ENCODE assay signal across 12 mouse cellular contexts in genomic region chr5:118532659-118533058, GRCm38 (mm10). TPM values are rescaled to one million over a fixed set of nuclear protein-coding genes. Genes with fewer than 3 reads are reported as not detected.
DNase-seq lines count a peak whose midpoint lies in the region; ATAC-seq lines count a peak whose summit lies in the region.
"Had no signal": no experiment of that assay in that cellular context is flagged by ENCODE, and none has a peak within 500 bp of the region (broad histone marks: within the 10 kb centered on the region; RNA-seq: fewer than 3 reads in every experiment).

No protein-coding gene starts in this region.

- H3K4me1 ChIP-seq in neural tube, embryonic 15.5 days, result peaks cover 11% of the 10 kb centered on the region
- peaks cover 68% of the 10 kb centered on the region for H3K4me1 ChIP-seq in limb, embryonic 10.5 days

- ATAC-seq in neural tube, embryonic 15.5 days (ENCODE audit: low FRiP score), result no peak

- no peak overlapping the region for H3K4me3 ChIP-seq in neural tube, embryonic 15.5 days (replicated peaks)
- no peak overlapping the region for H3K4me3 ChIP-seq in limb, embryonic 10.5 days

- H3K4me2 ChIP-seq in neural tube, embryonic 15.5 days, result no peak overlapping the region

- peak; percentile 12 for DNase-seq in neural tube, embryonic 10.5 days (ENCODE audit: extremely low spot score, low spot score)
- peak; percentile 58 to 72 for DNase-seq in layer of hippocampus, adult 18-20 months (ENCODE audit: low spot score in 2 of 2)
- no peak for DNase-seq in limb, embryonic 10.5 days (ENCODE audit: low spot score)
- DNase-seq in right cerebral cortex, postnatal 4 days, result peak; percentile 66
- DNase-seq in urinary bladder, adult 2 months (ENCODE audit: low spot score), result no peak
- no peak for DNase-seq in spleen, postnatal 14 days (ENCODE audit: low spot score in 2 of 2)
- no peak for DNase-seq in lung, postnatal 36 days
- DNase-seq: cerebellum, postnatal 14 days; heart, postnatal 14 days; kidney, adult 8-10 months; lung, postnatal 10 days had no signal

- no peaks in the 10 kb centered on the region for H3K36me3 ChIP-seq in neural tube, embryonic 15.5 days
- no peaks in the 10 kb centered on the region for H3K36me3 ChIP-seq in limb, embryonic 10.5 days

- no peaks in the 10 kb centered on the region for H3K27me3 ChIP-seq in neural tube, embryonic 15.5 days (replicated peaks)
- H3K27me3 ChIP-seq in limb, embryonic 10.5 days (ENCODE audit: low read depth, poor library complexity, severe bottlenecking), result no peaks in the 10 kb centered on the region

- no peaks in the 10 kb centered on the region for H3K9me3 ChIP-seq in neural tube, embryonic 15.5 days (replicated peaks)
- H3K9me3 ChIP-seq in limb, embryonic 10.5 days (replicated peaks), result no peaks in the 10 kb centered on the region

- H3K27ac ChIP-seq in neural tube, embryonic 15.5 days (replicated peaks), result no peak overlapping the region
- H3K27ac ChIP-seq in limb, embryonic 10.5 days, result peak overlapping the region; percentile 84

- WGBS in neural tube, embryonic 15.5 days, result 39% methylated on average over 13 of the region's 15 CpGs
- WGBS in limb, embryonic 10.5 days, result 46% methylated on average over 15 of the region's 15 CpGs

- no peak overlapping the region for H3K9ac ChIP-seq in neural tube, embryonic 15.5 days (replicated peaks)

RNA-seq across cellular contexts. Expression of gene Med13l, which starts 27.8 kb away (rescaled TPM):
- polyA plus RNA-seq in neural tube, embryonic 15.5 days (2015; fragmentation: Nextera tagmentation; extraction: Ambion mirVana), result 11.5 and 12.3 TPM in 2 replicates
- total RNA-seq in layer of hippocampus, adult 18-20 months (2021), result 100 to 1,000 TPM; 113 TPM
- polyA plus RNA-seq in limb, embryonic 10.5 days (2016; fragmentation: Nextera tagmentation; extraction: Ambion mirVana), result 11.1 and 13.9 TPM in 2 replicates
- 9.9 and 16.1 TPM in 2 replicates for polyA plus RNA-seq in urinary bladder, adult 2 months (2012; rRNA removed)

Comparison
In these comparisons a context has a peak if more than half of its experiments do, and no peak if none do; other contexts are left out.
1. DNase-seq: peak in neural tube, embryonic 10.5 days (single experiment), layer of hippocampus, adult 18-20 months (2 of 2) and right cerebral cortex, postnatal 4 days (single experiment); none in limb, embryonic 10.5 days (single experiment), urinary bladder, adult 2 months (single experiment), spleen, postnatal 14 days (0 of 2) and lung, postnatal 36 days (single experiment).